Mouse (Mus musculus) heart, adult 2 months (tissue): Measurements from ENCODE around the gene Kdm3a.

Source experiments
- CTCF ChIP-seq: fragments of 200-600 bp; IDR thresholded peaks from 2 replicates; pipeline ENCODE4 v1.8.1; 2022; ENCODE audit warnings: antibody characterized with exemption, mild to moderate bottlenecking, moderate library complexity
- EP300 ChIP-seq: fragments of 200-500 bp; IDR thresholded peaks from 2 replicates; pipeline ENCODE4 v1.6.1; 2011; ENCODE audit warnings: low read depth, low read length, control low read depth; ENCODE audit not compliant: insufficient read depth
- POLR2A ChIP-seq: fragments of 200-500 bp; IDR thresholded peaks from 2 replicates; pipeline ENCODE4 v1.6.1; 2011; ENCODE audit warnings: mild to moderate bottlenecking, low read depth, low read length, control low read depth; ENCODE audit not compliant: insufficient read depth

DNA sequence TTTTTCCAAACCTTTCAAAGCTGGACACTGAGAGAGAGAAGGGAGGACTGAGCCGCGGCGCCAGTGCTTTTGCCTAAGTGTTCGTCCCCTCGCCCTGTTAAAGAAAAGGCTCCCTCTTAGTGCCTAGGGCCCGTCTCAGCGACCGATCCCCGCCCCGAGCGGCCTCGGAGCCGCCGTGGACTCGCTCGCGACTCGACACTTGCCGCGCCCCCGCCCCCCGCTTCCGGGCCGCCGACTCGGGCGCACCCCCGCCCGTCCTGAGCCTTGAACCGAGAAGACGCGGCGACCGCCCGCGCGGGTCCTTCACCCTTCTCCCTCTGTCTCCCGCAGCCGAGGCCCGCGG, 333 bp downstream of the Kdm3a start:
- TF ChIP-seq CTCF = no peak
- no peak for TF ChIP-seq POLR2A
- TF ChIP-seq EP300 = no peak
